In the genomic region with DNA sequence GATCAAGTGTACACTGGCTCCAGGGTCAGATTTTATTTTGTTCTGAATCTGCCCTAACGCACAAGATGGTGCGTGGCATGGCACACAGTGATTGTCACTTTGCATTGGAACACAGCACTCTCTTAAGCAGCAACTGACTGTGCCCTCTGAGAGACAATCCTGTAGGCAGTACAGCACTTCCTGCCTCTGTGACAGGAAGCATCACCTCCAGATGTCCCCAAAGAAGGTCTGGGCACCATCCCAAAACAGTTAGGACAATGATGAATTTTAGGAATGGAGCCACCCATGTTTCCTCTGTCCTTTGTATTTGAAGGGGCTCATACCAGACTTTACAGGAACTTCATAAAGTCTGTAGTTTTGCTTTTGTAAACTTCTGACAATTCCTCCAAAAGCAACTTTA, we compare ENCODE assay signal across 9 mouse cellular contexts. TPM values are rescaled to one million over a fixed set of nuclear protein-coding genes. Genes with fewer than 3 reads are reported as not detected.
DNase-seq lines count a peak whose midpoint lies in the region; ATAC-seq and TF ChIP-seq lines count a peak whose summit lies in the region.
"Had no signal": no experiment of that assay in that cellular context is flagged by ENCODE, and none has a peak within 500 bp of the region (broad histone marks: within the 10 kb centered on the region; RNA-seq: fewer than 3 reads in every experiment).

No protein-coding gene starts in this region.

- intact Hi-C loops in heart, adult 2 months (cut with DNase I) = loop anchor here (5.0 kb wide), 1 partner anchor 53 kb away; a partner anchor contains a TSS
- intact Hi-C loops in gastrocnemius, adult 2 months (cut with DNase I) = no loop called here

- no peak for TF ChIP-seq POLR2A in heart, adult 2 months (IDR thresholded peaks at IDR 0.05; ENCODE audit: insufficient read depth, low read depth, low read length)

- WGBS in heart, adult 2 months = 60% methylated on average over 2 of the region's 2 CpGs
- 79% methylated on average over 2 of the region's 2 CpGs for WGBS in heart, embryonic 12.5 days
- 82% methylated on average over 2 of the region's 2 CpGs for WGBS in heart, embryonic 10.5 days
- 74% methylated on average over 2 of the region's 2 CpGs for WGBS in kidney, embryonic 15.5 days
- 92% methylated on average over 2 of the region's 2 CpGs for WGBS in midbrain, embryonic 11.5 days

- no peak overlapping the region for H3K9ac ChIP-seq in heart, adult 2 months (ENCODE audit: low read depth, low read length)
- H3K9ac ChIP-seq in heart, embryonic 12.5 days = no peak overlapping the region
- no peak overlapping the region for H3K9ac ChIP-seq in kidney, embryonic 15.5 days
- no peak overlapping the region for H3K9ac ChIP-seq in midbrain, embryonic 11.5 days (ENCODE audit: low read length)

- H3K4me1 ChIP-seq in heart, adult 2 months (ENCODE audit: control insufficient read depth, insufficient read depth, low read length) = peaks cover 17% of the 10 kb centered on the region
- peaks cover 38% of the 10 kb centered on the region for H3K4me1 ChIP-seq in heart, embryonic 12.5 days (replicated peaks)
- H3K4me1 ChIP-seq in heart, embryonic 10.5 days = peaks cover 44% of the 10 kb centered on the region
- peaks cover 35% of the 10 kb centered on the region for H3K4me1 ChIP-seq in kidney, embryonic 15.5 days
- peaks cover 4% of the 10 kb centered on the region for H3K4me1 ChIP-seq in midbrain, embryonic 11.5 days (ENCODE audit: control insufficient read depth, insufficient read depth, low read length)

- no peaks in the 10 kb centered on the region for H3K9me3 ChIP-seq in heart, embryonic 12.5 days (replicated peaks)
- H3K9me3 ChIP-seq in heart, embryonic 10.5 days = no peaks in the 10 kb centered on the region
- H3K9me3 ChIP-seq in kidney, embryonic 15.5 days (replicated peaks) = no peaks in the 10 kb centered on the region
- H3K9me3 ChIP-seq in midbrain, embryonic 11.5 days (ENCODE audit: control insufficient read depth, low read length) = no peaks in the 10 kb centered on the region

- no peak overlapping the region for H3K4me2 ChIP-seq in heart, embryonic 12.5 days
- no peak overlapping the region for H3K4me2 ChIP-seq in kidney, embryonic 15.5 days
- no peak overlapping the region for H3K4me2 ChIP-seq in midbrain, embryonic 11.5 days

- TF ChIP-seq EP300 in heart, adult 2 months (IDR thresholded peaks at IDR 0.05; ENCODE audit: insufficient read depth, low read depth, low read length) = peak; percentile 76; the same call in 1 of the 2 replicates

- H3K79me2 ChIP-seq in heart, adult 2 months (replicated peaks; ENCODE audit: control insufficient read depth, insufficient read depth, low read length) = no peaks in the 10 kb centered on the region

- H3K4me3 ChIP-seq in heart, adult 2 months = no peak overlapping the region
- H3K4me3 ChIP-seq in heart, embryonic 12.5 days = no peak overlapping the region
- no peak overlapping the region for H3K4me3 ChIP-seq in heart, embryonic 10.5 days
- H3K4me3 ChIP-seq in kidney, embryonic 15.5 days (replicated peaks) = no peak overlapping the region
- no peak overlapping the region for H3K4me3 ChIP-seq in gastrocnemius, adult 2 months
- H3K4me3 ChIP-seq in midbrain, embryonic 11.5 days (ENCODE audit: low read depth, low read length) = no peak overlapping the region

- peak in 1 of 2 experiments; percentile 50 for DNase-seq in heart, adult 2 months
- DNase-seq in heart, embryonic 10.5 days (ENCODE audit: low spot score) = peak; percentile 51
- DNase-seq in lung, postnatal 25 days (ENCODE audit: low spot score) = peak; percentile 74
- no peak for DNase-seq in gastrocnemius, adult 2 months
- no peak for DNase-seq in embryo, embryonic 10 days (ENCODE audit: low spot score)
- no peak for DNase-seq in midbrain, embryonic 11.5 days (ENCODE audit: low spot score, missing footprints)
- DNase-seq: cerebellum, postnatal 14 days had no signal

- ATAC-seq in heart, embryonic 12.5 days (ENCODE audit: insufficient number of reproducible peaks, low FRiP score) = no peak
- 0 out of 2 replicates have a peak, but pooled peaks have one; percentile 27 for ATAC-seq in kidney, embryonic 15.5 days (replicated peaks; ENCODE audit: low FRiP score)
- no peak for ATAC-seq in midbrain, embryonic 11.5 days (ENCODE audit: low FRiP score)

- no peaks in the 10 kb centered on the region for H3K27me3 ChIP-seq in heart, adult 2 months (ENCODE audit: control insufficient read depth, insufficient read depth, low read length)
- H3K27me3 ChIP-seq in heart, embryonic 12.5 days (replicated peaks) = no peaks in the 10 kb centered on the region
- no peaks in the 10 kb centered on the region for H3K27me3 ChIP-seq in heart, embryonic 10.5 days (ENCODE audit: insufficient read depth, poor library complexity, severe bottlenecking)
- H3K27me3 ChIP-seq in kidney, embryonic 15.5 days = no peaks in the 10 kb centered on the region
- no peaks in the 10 kb centered on the region for H3K27me3 ChIP-seq in midbrain, embryonic 11.5 days (ENCODE audit: control insufficient read depth, insufficient read depth, low read length)

- TF ChIP-seq CTCF in heart, adult 2 months (IDR thresholded peaks at IDR 0.05) = no peak
- no peak for TF ChIP-seq CTCF in gastrocnemius, adult 2 months (IDR thresholded peaks at IDR 0.05)

- peaks cover 11% of the 10 kb centered on the region for H3K36me3 ChIP-seq in heart, adult 2 months (ENCODE audit: control insufficient read depth, insufficient read depth, low read length)
- no peaks in the 10 kb centered on the region for H3K36me3 ChIP-seq in heart, embryonic 12.5 days
- H3K36me3 ChIP-seq in heart, embryonic 10.5 days = no peaks in the 10 kb centered on the region
- no peaks in the 10 kb centered on the region for H3K36me3 ChIP-seq in kidney, embryonic 15.5 days
- H3K36me3 ChIP-seq in midbrain, embryonic 11.5 days (ENCODE audit: control insufficient read depth, insufficient read depth, low read length) = no peaks in the 10 kb centered on the region

- H3K27ac ChIP-seq in heart, adult 2 months = peak overlapping the region; percentile 47
- no peak overlapping the region for H3K27ac ChIP-seq in heart, embryonic 12.5 days (ENCODE audit: poor library complexity, severe bottlenecking)
- H3K27ac ChIP-seq in heart, embryonic 10.5 days = peak overlapping the region; percentile 62; the same call in 1 of the 2 replicates
- peak overlapping the region; percentile 59 for H3K27ac ChIP-seq in kidney, embryonic 15.5 days
- no peak overlapping the region for H3K27ac ChIP-seq in gastrocnemius, adult 2 months
- no peak overlapping the region for H3K27ac ChIP-seq in midbrain, embryonic 11.5 days (ENCODE audit: low read depth, low read length)

RNA-seq across cellular contexts. Expression of a gene that starts 54.0 kb away (rescaled TPM):
- 1 to 10 TPM; 6.5 to 7.6 TPM for total RNA-seq in heart, adult 2 months (2021)
- polyA plus RNA-seq in heart, adult 2 months (2012; rRNA removed) = 4.3 and 6.3 TPM in 2 replicates
- polyA plus RNA-seq in heart, embryonic 12.5 days (2016; fragmentation: Nextera tagmentation; extraction: Ambion mirVana) = 8.6 TPM in 2 replicates
- polyA plus RNA-seq in heart, embryonic 10.5 days (2016; fragmentation: Nextera tagmentation; extraction: Ambion mirVana) = 7.4 and 12.0 TPM in 2 replicates
- polyA plus RNA-seq in kidney, embryonic 15.5 days (2015; fragmentation: Nextera tagmentation; extraction: Ambion mirVana) = 13.2 TPM in 2 replicates
- 1 to 10 TPM; 3.1 to 4.5 TPM for total RNA-seq in gastrocnemius, adult 2 months (2021)
- 9.7 and 11.5 TPM in 2 replicates for polyA plus RNA-seq in midbrain, embryonic 11.5 days (2014; fragmentation: Nextera tagmentation; extraction: Ambion mirVana)

RNA-seq across cellular contexts. Expression of a gene that starts 54.2 kb away (rescaled TPM):
- not detected for total RNA-seq in heart, adult 2 months (2021)
- 0.18 and 0.32 TPM in 2 replicates for polyA plus RNA-seq in heart, adult 2 months (2012; rRNA removed)
- polyA plus RNA-seq in heart, embryonic 12.5 days (2016; fragmentation: Nextera tagmentation; extraction: Ambion mirVana) = 0.21 and 0.57 TPM in 2 replicates
- 0.18 and 0.38 TPM in 2 replicates for polyA plus RNA-seq in heart, embryonic 10.5 days (2016; fragmentation: Nextera tagmentation; extraction: Ambion mirVana)
- polyA plus RNA-seq in kidney, embryonic 15.5 days (2015; fragmentation: Nextera tagmentation; extraction: Ambion mirVana) = 0.27 and 0.33 TPM in 2 replicates
- not detected for total RNA-seq in gastrocnemius, adult 2 months (2021)
- polyA plus RNA-seq in midbrain, embryonic 11.5 days (2014; fragmentation: Nextera tagmentation; extraction: Ambion mirVana) = 0.29 and 0.38 TPM in 2 replicates

Comparison
In these comparisons a context has a peak if more than half of its experiments do, and no peak if none do; other contexts are left out.
1. H3K27ac ChIP-seq: peak in heart, adult 2 months (single experiment), heart, embryonic 10.5 days (single experiment) and kidney, embryonic 15.5 days (single experiment); none in heart, embryonic 12.5 days (single experiment), gastrocnemius, adult 2 months (single experiment) and midbrain, embryonic 11.5 days (single experiment).
2. DNase-seq: peak in heart, embryonic 10.5 days (single experiment) and lung, postnatal 25 days (single experiment); none in gastrocnemius, adult 2 months (single experiment), embryo, embryonic 10 days (single experiment) and midbrain, embryonic 11.5 days (single experiment).